Mouse (Mus musculus) liver, adult 2 months (tissue): Measurements from ENCODE around the gene Ganc.

ENCODE experiments used
- CTCF ChIP-seq: fragments of 200-500 bp; IDR thresholded peaks from 2 replicates; pipeline ENCODE4 v1.5.1; 2011; ENCODE audit warnings: low read depth, low read length, control low read depth
- POLR2A ChIP-seq: fragments of 200-500 bp; IDR thresholded peaks from 2 replicates; pipeline ENCODE4 v1.6.1; 2011; ENCODE audit warnings: low read length, control low read depth; ENCODE audit not compliant: insufficient read depth; ENCODE audit errors: extremely low read depth

DNA sequence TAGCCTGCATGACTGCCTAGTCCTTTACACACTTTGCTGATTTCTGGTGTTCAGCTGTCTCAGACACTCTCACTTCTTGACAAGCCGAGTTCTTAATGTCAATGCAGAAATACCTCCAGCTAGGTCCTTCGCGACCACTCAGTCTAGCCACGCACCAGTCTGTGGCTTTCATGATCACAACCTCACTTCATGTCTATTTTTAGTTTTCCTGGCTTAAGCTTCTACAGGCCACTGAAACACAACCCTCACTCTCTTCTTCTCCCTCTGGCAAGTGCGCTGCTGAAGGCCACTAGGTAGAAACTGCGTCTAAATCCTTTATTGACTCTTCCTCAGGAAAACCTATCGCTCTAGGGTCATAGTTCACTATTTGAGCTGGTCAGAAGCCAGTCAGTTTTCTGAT is 59.6 kb downstream of the Ganc start:
- TF ChIP-seq CTCF (no peak), POLR2A (no peak)
